Comparison of ENCODE assay signal across 8 mouse cellular contexts in the genomic region with DNA sequence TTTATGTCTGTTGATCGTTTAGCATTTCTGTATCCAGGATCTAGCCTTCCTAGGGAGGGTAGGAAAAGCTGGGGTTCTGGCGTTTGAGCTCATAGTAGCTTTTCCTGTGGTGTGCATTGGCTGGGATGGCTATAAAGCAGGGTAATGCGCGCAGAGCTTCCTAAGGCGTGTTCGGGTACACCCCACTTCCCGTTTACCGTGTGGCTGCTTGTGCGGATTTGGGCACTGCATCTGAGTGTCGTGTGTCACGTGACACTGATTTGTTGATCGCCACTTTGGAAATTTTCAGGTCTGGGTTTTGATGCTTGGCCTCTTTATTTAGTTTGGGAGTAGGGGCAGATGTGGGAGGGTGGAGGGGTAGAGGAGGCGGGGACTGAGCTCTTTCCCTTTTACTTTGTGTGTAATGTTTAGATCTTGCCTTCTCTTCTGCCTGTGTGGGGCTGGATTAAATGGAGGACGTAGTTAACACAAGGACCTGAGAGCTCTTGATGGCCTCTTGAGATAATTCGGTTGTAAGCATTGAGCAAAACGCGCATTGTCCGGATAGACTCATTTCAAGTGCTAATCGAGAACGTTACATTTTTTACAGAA.
A peak's percentile ranks its signal among the peaks of the same experiment; 100 is the strongest.
DNase-seq lines count a peak whose midpoint lies in the region; ATAC-seq and TF ChIP-seq lines count a peak whose summit lies in the region.

No protein-coding gene starts in this region.

- H3K9me3 ChIP-seq in hindbrain, embryonic 10.5 days = no peaks in the 10 kb centered on the region
- H3K9me3 ChIP-seq in limb, embryonic 13.5 days = no peaks in the 10 kb centered on the region

- no peaks in the 10 kb centered on the region for H3K27me3 ChIP-seq in hindbrain, embryonic 10.5 days (ENCODE audit: insufficient read depth, poor library complexity, severe bottlenecking)
- H3K27me3 ChIP-seq in limb, embryonic 13.5 days = no peaks in the 10 kb centered on the region
- no peaks in the 10 kb centered on the region for H3K27me3 ChIP-seq in splenic B cell, adult 2 months (ENCODE audit: control insufficient read depth, insufficient read depth, low read length, poor library complexity, severe bottlenecking)

- peaks cover 57% of the 10 kb centered on the region for H3K4me1 ChIP-seq in hindbrain, embryonic 10.5 days (replicated peaks)
- H3K4me1 ChIP-seq in limb, embryonic 13.5 days = peaks cover 60% of the 10 kb centered on the region

- DNase-seq in left cerebral cortex, adult 2 months (ENCODE audit: extremely low spot score in 1 of 2, low spot score in 2 of 2) = no peak
- no peak for DNase-seq in left cerebral cortex, postnatal 25 days (ENCODE audit: low spot score in 2 of 2)
- DNase-seq in hindbrain, embryonic 10.5 days (ENCODE audit: low spot score) = no peak
- peak; percentile 71 for DNase-seq in splenic B cell, adult 2 months (ENCODE audit: low read depth, low spot score)
- DNase-seq in adipocyte (ENCODE audit: low spot score) = no peak
- no peak for DNase-seq in layer of hippocampus, postnatal 36 days
- DNase-seq in cerebellum, adult 11-12 months = no peak

- TF ChIP-seq CTCF in left cerebral cortex, adult 2 months (IDR thresholded peaks at IDR 0.05) = no peak

- H3K36me3 ChIP-seq in hindbrain, embryonic 10.5 days = no peaks in the 10 kb centered on the region
- no peaks in the 10 kb centered on the region for H3K36me3 ChIP-seq in limb, embryonic 13.5 days
- H3K36me3 ChIP-seq in splenic B cell, adult 2 months (ENCODE audit: control insufficient read depth, insufficient read depth, low read length, poor library complexity, severe bottlenecking) = no peaks in the 10 kb centered on the region

- H3K27ac ChIP-seq in left cerebral cortex, adult 2 months = peak overlapping the region; percentile 63
- H3K27ac ChIP-seq in hindbrain, embryonic 10.5 days = peak overlapping the region; percentile 73
- peak overlapping the region; percentile 40; the same call in 1 of the 2 replicates for H3K27ac ChIP-seq in limb, embryonic 13.5 days

- no peak overlapping the region for H3K4me3 ChIP-seq in left cerebral cortex, adult 2 months
- no peak overlapping the region for H3K4me3 ChIP-seq in hindbrain, embryonic 10.5 days
- H3K4me3 ChIP-seq in limb, embryonic 13.5 days = no peak overlapping the region

- no peak for ATAC-seq in limb, embryonic 13.5 days (ENCODE audit: low FRiP score, low read depth)

- 0 out of 2 replicates have a peak overlapping the region, but pooled peaks have one; percentile 5 for H3K4me2 ChIP-seq in limb, embryonic 13.5 days (replicated peaks)

- intact Hi-C loops in left cerebral cortex, adult 2 months (cut with DNase I) = no loop called here
- intact Hi-C loops in left cerebral cortex, postnatal 25 days (cut with DNase I) = no loop called here

- 52% methylated on average over 20 of the region's 20 CpGs for WGBS in hindbrain, embryonic 10.5 days
- 49% methylated on average over 20 of the region's 20 CpGs for WGBS in limb, embryonic 13.5 days

- no peak overlapping the region for H3K9ac ChIP-seq in limb, embryonic 13.5 days
